Mouse (Mus musculus) lung, postnatal 0 days (tissue): ENCODE results near the gene Pik3r1. TPM values are rescaled to one million over a fixed set of nuclear protein-coding genes. Genes with fewer than 3 reads are reported as not detected.

Experiments used
- ATAC-seq: fragments of 200-750 bp; cut with Nextera tagmentation; 2 replicates; pipeline ENCODE4 v1.8.0; 2017; ENCODE audit warnings: moderate library complexity
- DNase-seq: peaks from one replicate; pipeline ENCODE4 v3.0.0-alpha.2; 2016; ENCODE audit warnings: low spot score
- H3K27ac ChIP-seq: fragments of 300-500 bp; sonication (generic); 2 replicates; pipeline ENCODE4 v1.5.1; 2014; ENCODE audit warnings: antibody characterized with exemption, mild to moderate bottlenecking, low read length, mixed read lengths
- H3K27me3 ChIP-seq: fragments of 300-500 bp; sonication (generic); replicated peaks from 2 replicates; pipeline ENCODE4 v1.6.1; 2014; ENCODE audit warnings: low read length, mixed read lengths; ENCODE audit not compliant: insufficient read depth
- H3K36me3 ChIP-seq: fragments of 300-500 bp; sonication (generic); 2 replicates; pipeline ENCODE4 v1.6.1; 2014; ENCODE audit warnings: low read length, mixed read lengths; ENCODE audit not compliant: insufficient read depth
- H3K4me1 ChIP-seq: fragments of 300-500 bp; sonication (generic); 2 replicates; pipeline ENCODE4 v1.6.1; 2014; ENCODE audit warnings: antibody characterized with exemption, low read depth, low read length, mixed read lengths; ENCODE audit not compliant: insufficient read depth
- H3K4me2 ChIP-seq: fragments of 300-500 bp; sonication (generic); replicated peaks from 2 replicates; pipeline ENCODE4 v1.6.1; 2014; ENCODE audit warnings: low read depth, mild to moderate bottlenecking, low read length, moderate library complexity, mixed read lengths
- H3K4me3 ChIP-seq: fragments of 300-500 bp; sonication (generic); 2 replicates; pipeline ENCODE4 v1.5.1; 2014; ENCODE audit warnings: low read depth, low read length
- H3K9ac ChIP-seq: fragments of 300-500 bp; sonication (generic); replicated peaks from 2 replicates; pipeline ENCODE4 v1.6.1; 2014; ENCODE audit warnings: low read depth, mild to moderate bottlenecking
- H3K9me3 ChIP-seq: fragments of 300-500 bp; sonication (generic); 2 replicates; pipeline ENCODE4 v1.6.1; 2016; ENCODE audit warnings: low read length, mixed read lengths
- CTCF ChIP-seq: IDR thresholded peaks from 2 replicates; pipeline ENCODE4 v1.5.1; 2016; ENCODE audit warnings: antibody characterized with exemption, mild to moderate bottlenecking
- EP300 ChIP-seq: IDR thresholded peaks from 2 replicates; pipeline ENCODE4 v1.6.1; 2016; ENCODE audit warnings: antibody characterized with exemption, mild to moderate bottlenecking, control low read depth
- WGBS: fragments of 180-500 bp; shearing (Covaris S2); extraction: QIAGEN DNeasy Blood & Tissue Kit; methylation state at CpG from one replicate; pipeline ENCODE4 v1.1.7; 2014; 5-methylcytosine and 5-hydroxymethylcytosine counted together
- polyA plus RNA-seq: library from polyadenylated mRNA; unstranded; fragments of >200 nt; fragmentation: Nextera tagmentation; extraction: Ambion mirVana; gene quantifications from 2 replicates; pipeline ENCODE4 v1.2.1, GENCODE M21; 2015

Pik3r1 gene
- polyA plus RNA-seq, 1 experiment from 2014 or later: 28.1 TPM

- 2% methylated on average over 7 of the region's 7 CpGs for WGBS
- ATAC-seq (no peak), DNase-seq (peak; percentile 90)
- Histone ChIP-seq H3K27me3 (no peaks in the 10 kb centered on the region), H3K9me3 (no peaks in the 10 kb centered on the region), H3K9ac (no peak overlapping the region), H3K36me3 (peaks cover 10% of the 10 kb centered on the region; the same call in 1 of the 2 replicates), H3K4me3 (no peak overlapping the region), H3K4me2 (no peak overlapping the region), H3K27ac (no peak overlapping the region), H3K4me1 (peaks cover 8% of the 10 kb centered on the region; the same call in 1 of the 2 replicates)
- TF ChIP-seq EP300 (no peak), CTCF (peak; percentile 85)
Observed at GRCm38 (mm10) chr13:101695876-101696275, 72.1 kb downstream of the Pik3r1 start.

GRCm38 (mm10) chr13:101694496-101695251 is 73.3 kb downstream of the Pik3r1 start:
- no peak for TF ChIP-seq CTCF
- no peak for TF ChIP-seq EP300
- WGBS: 2% methylated on average over 48 of the region's 48 CpGs
- Histone ChIP-seq H3K27me3 (no peaks in the 10 kb centered on the region), H3K36me3 (peaks cover 10% of the 10 kb centered on the region; the same call in 1 of the 2 replicates), H3K4me3 (peak overlapping the region; percentile 58), H3K9ac (peak overlapping the region; percentile 48), H3K27ac (peak overlapping the region; percentile 7; the same call in 1 of the 2 replicates), H3K4me1 (peaks cover 8% of the 10 kb centered on the region; the same call in 1 of the 2 replicates), H3K9me3 (no peaks in the 10 kb centered on the region), H3K4me2 (peak overlapping the region; percentile 90)
- DNase-seq: peak; percentile 49
- peak; percentile 56 for ATAC-seq

DNA sequence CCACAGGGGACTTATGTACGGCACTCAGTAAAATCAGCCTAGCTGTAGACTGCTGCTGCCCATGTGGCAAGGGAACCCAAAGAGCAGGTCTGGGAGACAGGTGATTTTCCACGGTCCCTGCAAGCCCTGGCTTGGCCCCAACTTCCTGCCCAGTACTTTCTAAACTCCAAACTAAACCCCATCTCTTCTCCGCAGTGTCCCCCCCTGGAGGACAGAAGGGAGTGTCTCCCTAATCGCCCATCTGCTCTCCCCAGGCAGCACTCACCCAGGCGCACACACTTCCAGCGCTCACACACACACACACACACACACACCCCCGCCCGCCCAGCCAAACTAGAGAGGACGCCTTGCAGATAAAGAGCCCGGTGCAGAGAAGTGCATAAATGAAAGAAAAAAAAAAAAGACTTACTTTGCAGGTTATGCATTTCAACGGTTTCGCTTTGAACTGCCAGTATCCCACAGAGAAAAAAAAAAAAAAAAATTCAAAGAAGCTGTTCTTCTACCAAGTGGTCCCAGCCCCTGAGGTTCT is 74.0 kb downstream of the Pik3r1 start:
- WGBS: 4% methylated on average over 12 of the region's 12 CpGs
- peaks cover 8% of the 10 kb centered on the region; the same call in 1 of the 2 replicates for H3K4me1 ChIP-seq
- peak; percentile 61 for ATAC-seq
- H3K9ac ChIP-seq: peak overlapping the region; percentile 48
- peak overlapping the region; percentile 90 for H3K4me2 ChIP-seq
- peak; percentile 66 for DNase-seq
- H3K36me3 ChIP-seq: peaks cover 7% of the 10 kb centered on the region; the same call in 1 of the 2 replicates
- H3K27ac ChIP-seq: no peak overlapping the region; the same call in 1 of the 2 replicates
- no peaks in the 10 kb centered on the region for H3K9me3 ChIP-seq
- no peak for TF ChIP-seq EP300
- peak; percentile 52 for TF ChIP-seq CTCF
- H3K27me3 ChIP-seq: no peaks in the 10 kb centered on the region
- H3K4me3 ChIP-seq: peak overlapping the region; percentile 58

DNA sequence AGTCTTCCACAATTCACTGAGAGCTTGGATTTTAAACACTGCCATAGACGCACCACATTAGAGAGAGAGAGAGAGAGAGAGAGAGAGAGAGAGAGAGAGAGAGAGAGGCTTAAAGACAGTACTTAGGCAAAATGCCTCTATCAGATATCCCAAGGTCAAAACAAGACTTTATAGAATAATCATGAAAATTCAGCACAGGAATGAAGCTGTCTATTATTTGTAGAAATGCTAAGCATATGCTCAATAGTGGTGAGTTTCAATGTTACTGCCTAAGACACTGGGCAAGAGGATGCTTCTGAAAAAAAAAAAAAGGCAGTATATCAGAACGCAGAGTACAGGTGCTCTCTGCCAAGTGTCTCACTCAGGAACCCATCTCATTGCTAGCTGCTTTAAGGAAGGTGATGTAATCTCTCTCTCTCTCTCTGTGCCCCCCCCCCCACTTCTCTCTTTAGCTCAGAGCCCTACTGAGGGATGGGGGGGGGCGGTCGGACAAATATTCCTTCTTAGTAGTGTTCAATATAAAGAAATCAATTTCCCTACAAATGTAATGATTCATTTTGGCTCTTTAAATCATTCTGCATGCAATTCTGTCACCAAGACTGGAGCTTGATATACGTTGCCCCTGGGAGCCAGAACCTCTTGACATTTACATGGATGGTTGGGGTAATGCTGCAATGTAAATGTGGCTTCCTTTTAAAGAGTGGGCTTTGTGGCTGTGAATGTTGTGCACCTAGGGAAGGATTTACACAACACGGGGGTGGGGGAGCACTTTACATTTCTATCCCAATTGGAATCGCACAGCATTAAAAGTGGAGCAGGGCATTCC is 74.9 kb downstream of the Pik3r1 start:
- TF ChIP-seq EP300 (no peak), CTCF (no peak)
- H3K9me3 ChIP-seq: no peaks in the 10 kb centered on the region
- no peak overlapping the region for H3K9ac ChIP-seq
- 59% methylated on average over 7 of the region's 7 CpGs for WGBS
- H3K4me3 ChIP-seq: no peak overlapping the region
- peaks cover 11% of the 10 kb centered on the region; the same call in 1 of the 2 replicates for H3K36me3 ChIP-seq
- H3K4me2 ChIP-seq: 0 out of 2 replicates have a peak overlapping the region, but pooled peaks have one; percentile 90
- DNase-seq (no peak), ATAC-seq (no peak)
- peaks cover 8% of the 10 kb centered on the region; the same call in 1 of the 2 replicates for H3K4me1 ChIP-seq
- H3K27me3 ChIP-seq: no peaks in the 10 kb centered on the region
- no peak overlapping the region for H3K27ac ChIP-seq

DNA sequence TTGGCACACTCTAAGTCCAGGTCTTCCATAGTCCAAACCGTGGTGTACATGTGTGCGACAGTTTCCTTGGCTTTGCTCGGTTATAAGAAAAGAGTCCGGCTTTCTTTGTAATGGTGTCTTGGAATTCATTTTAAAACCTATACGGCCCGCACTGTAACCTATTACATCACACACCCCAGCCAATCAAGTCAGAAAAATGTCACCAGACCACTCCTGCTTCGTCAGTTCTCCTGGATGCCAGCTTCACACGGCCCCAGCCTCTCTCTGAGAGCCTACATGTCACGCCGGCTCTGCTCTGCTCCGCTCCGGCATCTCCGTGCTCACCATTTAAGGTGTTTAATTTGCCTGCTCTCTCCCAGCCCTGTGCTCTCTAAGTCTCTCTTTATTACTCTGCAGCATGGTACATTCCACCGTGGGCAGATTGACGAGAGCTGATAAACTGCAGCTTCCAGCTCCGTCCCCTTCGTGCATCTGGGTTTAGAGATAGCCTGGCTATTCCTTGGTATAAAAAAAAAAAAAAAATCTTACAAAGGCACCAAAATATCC is 75.7 kb downstream of the Pik3r1 start:
- Histone ChIP-seq H3K4me1 (peaks cover 8% of the 10 kb centered on the region; the same call in 1 of the 2 replicates), H3K4me3 (0 out of 2 replicates have a peak overlapping the region, but pooled peaks have one; percentile 3), H3K9me3 (no peaks in the 10 kb centered on the region), H3K36me3 (peaks cover 18% of the 10 kb centered on the region; the same call in 1 of the 2 replicates), H3K27me3 (no peaks in the 10 kb centered on the region), H3K4me2 (peak overlapping the region; percentile 36), H3K9ac (no peak overlapping the region), H3K27ac (no peak overlapping the region; the same call in 1 of the 2 replicates)
- DNase-seq (peak; percentile 59), ATAC-seq (peak; percentile 66)
- WGBS: 48% methylated on average over 17 of the region's 17 CpGs
- no peak for TF ChIP-seq CTCF
- no peak for TF ChIP-seq EP300
